Mouse (Mus musculus): Measurements from ENCODE around the gene Rfxap.

Rfxap gene
- long read RNA-seq, experiment 1, partial matches to known transcripts, result 0 of 1 reads
- long read RNA-seq, experiment 1, other reads (novel, unspliced or antisense), result 0 of 1 reads
- long read RNA-seq, experiment 2, transcript Rfxap-201 (3 exons, 2,162 nt), result major isoform, 28 of 32 reads
- long read RNA-seq, experiment 2, partial matches to known transcripts, result 1 of 32 reads
- long read RNA-seq, experiment 2, other reads (novel, unspliced or antisense), result 3 of 32 reads

DNA sequence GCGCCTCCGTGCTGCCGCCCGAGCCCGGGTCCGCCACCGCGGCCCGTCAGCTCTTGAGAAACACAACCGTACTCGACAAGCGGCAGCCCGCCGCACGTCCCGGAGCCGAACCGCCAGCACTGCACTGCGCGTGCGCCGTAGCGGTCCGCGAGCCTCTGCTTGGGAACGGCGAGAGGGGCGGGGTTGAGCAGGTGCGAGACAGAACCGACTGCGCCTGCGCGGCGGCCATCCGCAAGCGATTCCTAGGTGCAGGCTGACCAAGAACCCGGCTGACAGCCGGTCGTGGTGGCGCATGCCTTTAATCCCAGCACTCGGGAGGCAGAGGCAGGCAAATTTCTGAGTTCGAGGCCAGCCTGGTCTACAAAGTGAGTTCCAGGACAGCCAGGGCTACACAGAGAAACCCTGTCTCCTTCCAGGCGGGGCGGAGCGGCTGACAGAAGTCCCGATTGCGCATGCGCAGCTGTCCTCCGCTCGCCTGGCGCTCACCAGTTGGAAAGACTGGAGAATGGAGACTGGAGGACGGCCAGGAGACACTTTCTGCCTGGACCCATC lies at the start of gene Rfxap:
Gene Rfxap (minus strand): TSS at position 126 of the 552 bp plus-strand sequence.
- intact Hi-C loops (cut with DNase I), result no loop called here

DNA sequence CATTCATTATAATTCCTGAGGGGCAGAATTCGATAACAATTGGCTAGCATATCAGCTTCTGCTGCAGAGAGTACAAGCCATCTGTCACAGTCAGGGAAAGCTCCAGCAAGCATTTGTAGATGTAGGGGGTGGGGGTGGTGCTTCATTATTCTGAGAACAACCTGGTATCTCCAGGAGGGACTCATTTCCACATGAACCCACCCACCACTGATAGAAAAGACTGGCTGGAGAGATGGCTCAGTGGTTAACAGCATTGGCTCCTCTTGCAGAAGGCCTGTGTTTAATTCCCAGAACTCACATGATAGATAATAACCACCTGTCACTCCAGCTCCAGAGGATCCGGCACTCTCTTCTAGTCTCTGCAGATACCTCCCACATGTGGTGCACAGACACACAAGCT lies 27.8 kb upstream of the Rfxap start:
- intact Hi-C loops (cut with DNase I), result no loop called here

DNA sequence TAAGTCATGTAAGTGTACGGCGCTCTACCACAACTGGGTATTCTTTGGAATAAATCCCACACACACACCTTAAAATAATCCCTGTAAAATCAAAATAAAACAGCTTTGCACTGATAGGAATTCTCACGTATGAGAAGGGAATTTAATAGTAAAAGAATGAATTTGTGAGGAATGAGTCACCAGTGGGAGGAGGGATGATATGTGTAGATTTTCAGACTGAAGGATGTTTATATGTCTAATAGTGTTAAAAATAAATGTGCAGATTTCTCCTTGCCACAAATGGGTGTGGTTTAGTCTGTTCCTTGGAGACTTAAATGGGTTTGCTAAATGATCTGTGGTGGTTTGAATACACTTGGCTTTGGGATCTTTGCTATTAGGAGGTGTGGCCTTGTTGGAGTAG lies 24.9 kb upstream of the Rfxap start:
- intact Hi-C loops (cut with DNase I), result no loop called here

DNA sequence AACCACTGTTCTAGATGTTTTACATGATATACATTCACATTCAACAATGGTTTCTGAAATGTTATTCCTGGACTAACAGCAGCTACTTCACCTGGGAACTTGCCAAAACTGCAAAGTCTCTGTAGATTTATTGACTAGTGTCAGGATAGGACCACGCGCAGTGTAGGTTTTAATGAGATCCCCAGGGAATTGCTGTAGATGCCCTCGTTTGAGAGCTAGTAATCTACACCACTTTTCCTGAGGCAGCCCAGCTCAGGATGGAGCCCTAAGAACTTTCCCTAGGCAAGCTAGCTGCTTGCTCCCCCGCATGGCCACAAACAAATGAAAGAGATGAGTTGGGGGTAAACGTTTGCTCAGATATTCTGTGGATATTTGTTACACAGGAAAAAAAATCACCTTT lies 14.9 kb upstream of the Rfxap start:
- intact Hi-C loops (cut with DNase I), result no loop called here

DNA sequence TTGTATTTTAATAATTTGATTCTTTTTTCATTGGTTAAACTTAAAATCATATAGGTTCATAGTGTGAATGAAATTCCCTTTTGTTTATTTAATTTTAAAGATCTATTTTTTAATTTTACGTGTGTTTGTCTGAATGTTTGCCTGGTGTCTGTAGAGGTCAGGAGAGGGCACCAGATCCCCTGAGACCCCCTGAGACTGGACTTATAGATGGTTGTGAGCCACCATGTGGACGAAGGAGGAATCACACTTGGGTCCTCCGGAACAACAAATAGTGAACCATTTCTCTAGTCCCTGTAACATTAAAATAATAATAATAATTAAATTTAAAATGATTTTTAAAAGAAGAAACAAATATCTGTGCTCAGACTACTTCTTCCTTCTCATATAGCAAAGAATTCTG lies 7.7 kb upstream of the Rfxap start:
- intact Hi-C loops (cut with DNase I), result loop anchor here (5.0 to 10.0 kb wide), 2 partner anchors 247 to 460 kb away; no protein-coding TSS in a partner anchor

DNA sequence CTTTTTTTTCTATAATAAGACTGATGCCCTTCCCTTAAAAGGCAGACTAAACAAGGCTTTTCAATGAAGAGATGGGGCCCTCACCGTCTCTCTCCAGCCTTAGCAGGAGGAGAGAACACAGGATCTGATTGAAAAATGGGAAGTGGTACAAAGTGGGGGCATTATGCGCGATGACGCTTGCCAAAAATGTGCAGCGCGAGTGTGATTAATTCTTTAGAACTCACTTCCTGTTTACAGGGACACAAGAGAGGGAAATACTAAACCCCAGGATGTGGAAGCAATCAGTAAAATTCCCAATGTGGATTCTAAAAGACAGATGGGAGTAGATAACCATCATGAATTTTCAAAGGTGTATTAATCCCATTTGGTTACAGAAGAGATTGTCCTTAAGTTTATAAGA lies 7.0 kb upstream of the Rfxap start:
- intact Hi-C loops (cut with DNase I), result loop anchor here (5.0 to 10.0 kb wide), 2 partner anchors 248 to 460 kb away; no protein-coding TSS in a partner anchor

DNA sequence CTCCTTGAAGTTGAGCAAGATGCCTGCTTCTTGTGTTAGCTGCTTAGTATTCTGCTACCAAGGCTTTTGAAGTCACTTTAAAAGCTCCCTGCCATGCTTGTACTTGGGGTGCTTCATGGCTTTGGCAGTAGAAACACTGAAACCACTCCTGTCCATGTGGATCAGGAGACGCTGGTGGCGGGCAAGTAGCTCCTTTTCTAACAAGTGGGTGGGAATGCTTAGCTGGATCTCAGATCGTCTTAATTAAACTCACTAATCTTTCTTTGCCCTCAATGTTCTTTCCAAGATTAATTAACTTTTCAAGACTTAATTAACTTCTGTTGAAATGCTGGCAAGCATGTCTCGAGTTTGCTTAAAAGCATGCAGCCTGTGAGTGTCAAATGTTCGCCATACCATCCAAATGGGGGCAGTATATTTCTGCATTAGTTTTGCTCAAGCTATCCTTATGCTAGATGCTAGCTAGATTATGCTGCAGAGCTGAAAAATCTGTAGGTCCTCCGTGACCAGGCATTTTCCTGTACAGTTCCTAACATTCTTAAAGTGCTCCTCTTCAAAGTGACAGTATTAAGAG lies 5.9 kb upstream of the Rfxap start:
- intact Hi-C loops (cut with DNase I), result loop anchor here (10.0 kb wide), 1 partner anchor 459 kb away; no protein-coding TSS in a partner anchor

DNA sequence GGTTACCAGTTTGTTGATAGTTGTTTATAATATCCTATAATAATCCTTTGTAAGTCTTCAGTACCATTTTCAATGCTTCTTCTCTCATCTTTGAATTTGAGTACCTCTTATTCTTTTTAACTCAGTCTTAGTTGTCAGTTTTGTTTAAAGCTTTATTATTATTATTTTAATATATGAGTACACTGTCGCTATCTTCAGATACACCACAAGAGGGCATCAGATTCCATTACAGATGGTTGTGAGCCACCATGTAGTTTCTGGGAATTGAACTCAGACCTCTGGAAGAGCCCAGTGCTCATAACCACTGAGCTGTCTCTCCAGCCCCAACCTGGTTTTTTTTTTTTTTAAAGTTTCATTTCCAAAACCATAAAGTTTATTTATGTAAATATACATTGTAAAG lies 4.0 kb upstream of the Rfxap start:
- intact Hi-C loops (cut with DNase I), result loop anchor here (10.0 kb wide), 1 partner anchor 457 kb away; no protein-coding TSS in a partner anchor

DNA sequence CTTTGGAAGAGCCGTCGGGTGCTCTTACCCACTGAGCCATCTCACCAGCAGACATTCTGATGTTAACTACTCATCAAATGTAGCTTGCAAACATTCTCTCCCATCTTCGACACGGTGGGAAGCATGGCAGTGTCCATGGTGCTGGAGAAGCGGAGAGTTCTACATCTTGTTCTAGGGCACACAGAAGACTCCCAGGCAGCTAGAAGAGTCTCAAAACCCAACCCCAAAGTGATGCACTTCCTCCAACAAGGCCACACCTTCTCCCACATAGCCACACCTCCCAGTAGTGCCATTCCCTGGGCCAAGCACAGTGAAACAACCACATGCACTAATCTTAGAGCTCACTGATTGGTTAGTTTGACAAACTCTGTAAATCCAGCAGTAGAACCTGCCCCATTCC lies 1.5 kb upstream of the Rfxap start:
- intact Hi-C loops (cut with DNase I), result no loop called here

DNA sequence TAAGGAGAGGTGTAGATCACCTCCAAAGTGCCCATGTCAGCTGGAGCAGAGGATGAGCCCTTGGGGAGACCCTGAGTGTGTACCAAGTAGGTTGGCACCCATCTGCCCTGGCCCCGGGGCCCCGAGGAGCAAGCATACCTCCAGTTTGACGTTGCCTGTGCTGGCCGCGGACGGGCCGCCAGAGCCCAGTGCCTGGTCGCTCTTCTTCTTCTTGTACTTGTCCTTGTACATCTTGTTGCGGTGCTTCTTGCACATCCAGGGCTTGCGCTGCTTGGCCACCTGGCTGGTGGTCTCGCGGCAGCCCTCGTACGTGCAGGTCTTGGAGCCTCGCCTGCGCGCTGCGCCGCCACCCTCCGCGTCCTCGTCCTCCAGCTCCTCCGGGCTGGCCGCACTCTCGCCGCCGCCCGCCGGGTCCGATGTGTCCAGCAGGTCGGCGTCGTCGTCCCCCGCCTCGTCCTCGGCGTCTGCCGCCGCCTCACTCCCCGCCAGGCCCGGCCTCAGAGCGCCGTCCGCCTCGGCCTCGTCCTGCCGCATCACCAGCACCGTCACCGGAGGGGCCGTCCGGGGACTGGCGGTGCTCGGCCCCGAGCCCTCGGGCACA lies 430 bp downstream of the Rfxap start:
- intact Hi-C loops (cut with DNase I), result no loop called here

DNA sequence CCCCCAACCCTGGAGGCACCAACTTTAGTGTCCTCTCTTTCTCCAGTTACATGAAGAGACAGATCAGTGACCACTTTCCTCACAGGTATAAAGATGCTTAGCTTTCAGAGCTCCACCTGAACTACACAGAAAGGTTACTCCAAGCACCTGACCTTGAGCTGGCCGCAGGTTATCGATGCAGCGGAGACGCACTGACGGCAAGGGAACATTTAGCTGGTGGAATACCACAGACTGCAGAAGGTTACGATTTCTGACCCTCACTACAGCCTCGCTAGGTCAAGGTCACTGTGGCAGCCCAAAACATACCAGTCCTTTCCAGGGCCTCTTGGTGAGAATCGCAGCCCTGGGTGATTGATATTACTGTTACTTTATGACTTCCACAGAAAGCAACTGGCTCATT lies 3.9 kb downstream of the Rfxap start:
- intact Hi-C loops (cut with DNase I), result no loop called here

DNA sequence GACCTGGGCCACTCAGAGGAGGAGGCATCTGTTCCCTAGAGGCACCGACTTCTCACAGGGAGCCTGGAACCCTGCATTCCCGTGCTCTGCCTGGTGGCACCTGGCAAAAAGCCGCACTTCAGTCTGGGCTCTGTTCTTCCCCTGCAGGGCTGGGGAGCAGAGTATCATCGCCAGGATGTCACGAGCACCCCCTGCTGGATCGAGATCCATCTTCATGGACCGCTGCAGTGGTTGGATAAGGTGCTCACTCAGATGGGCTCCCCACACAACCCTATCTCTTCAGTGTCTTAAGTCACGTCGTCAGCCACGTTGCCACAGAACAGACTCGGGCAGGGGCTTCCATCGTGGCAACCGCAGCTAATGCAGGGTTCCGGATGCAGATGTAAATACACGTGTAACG lies 10.4 kb downstream of the Rfxap start:
- intact Hi-C loops (cut with DNase I), result loop anchor here (5.0 kb wide), 2 partner anchors 45 to 60 kb away; partner anchors contain the start of genes Alg5 and Exosc8

DNA sequence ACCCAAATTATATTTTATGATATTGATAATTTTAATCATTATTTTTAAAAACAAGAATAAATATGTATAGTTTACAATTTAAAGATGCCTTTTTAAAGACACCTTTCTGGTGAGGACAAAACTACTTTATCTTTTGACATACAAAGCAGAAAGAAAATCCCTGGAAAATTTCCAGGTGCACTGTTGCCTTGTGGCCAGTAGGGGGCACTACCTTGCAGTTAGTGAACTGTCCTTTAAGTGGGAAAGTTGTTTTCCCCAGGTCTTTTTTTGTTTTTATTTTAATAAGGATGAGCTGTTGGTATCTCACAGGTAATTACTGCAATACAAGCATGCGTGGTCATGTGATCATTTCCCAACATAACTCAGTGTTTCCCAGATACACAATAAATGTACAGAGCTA lies 11.8 kb downstream of the Rfxap start:
- intact Hi-C loops (cut with DNase I), result loop anchor here (5.0 kb wide), 2 partner anchors 44 to 59 kb away; partner anchors contain the start of genes Alg5 and Exosc8

DNA sequence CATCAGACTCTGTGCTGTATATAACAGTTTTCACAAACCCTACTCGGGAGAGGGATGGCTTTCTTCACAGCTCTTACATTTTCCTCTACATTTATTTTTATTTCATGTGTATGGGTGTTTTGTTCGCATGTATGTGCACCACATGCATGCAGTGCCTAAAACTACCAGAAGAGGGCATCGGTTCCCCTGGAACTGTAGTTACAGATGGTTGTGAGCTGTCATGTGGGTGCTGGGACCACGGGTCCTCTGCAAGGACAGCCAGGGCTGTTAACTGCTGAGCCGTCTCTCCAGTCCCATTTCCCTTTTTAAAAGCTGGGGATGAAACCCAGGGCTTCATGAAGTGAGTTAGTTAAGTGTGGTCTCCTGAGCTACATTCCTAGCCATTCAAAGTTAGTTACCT lies 12.2 kb downstream of the Rfxap start:
- intact Hi-C loops (cut with DNase I), result loop anchor here (5.0 kb wide), 2 partner anchors 43 to 58 kb away; partner anchors contain the start of genes Alg5 and Exosc8

DNA sequence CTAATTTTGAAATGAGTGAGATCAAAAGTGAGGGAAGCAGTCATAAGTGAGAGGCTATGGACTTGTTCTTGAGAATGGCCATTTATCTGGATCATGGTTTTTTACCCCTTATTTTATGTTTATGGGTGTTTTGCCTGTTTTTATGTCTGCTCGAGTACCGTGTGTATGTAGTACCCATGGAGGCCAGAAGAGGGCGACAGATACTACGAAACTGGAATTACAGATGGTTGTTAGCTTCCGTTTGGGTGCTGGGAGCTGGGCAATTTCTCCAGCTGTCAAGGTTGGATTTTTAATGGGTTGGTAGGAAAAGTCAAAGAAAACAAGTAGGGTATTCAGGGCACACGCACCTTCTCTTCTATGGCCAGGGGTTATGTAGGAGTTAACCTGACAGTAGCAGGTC lies 13.8 kb downstream of the Rfxap start:
- intact Hi-C loops (cut with DNase I), result no loop called here

DNA sequence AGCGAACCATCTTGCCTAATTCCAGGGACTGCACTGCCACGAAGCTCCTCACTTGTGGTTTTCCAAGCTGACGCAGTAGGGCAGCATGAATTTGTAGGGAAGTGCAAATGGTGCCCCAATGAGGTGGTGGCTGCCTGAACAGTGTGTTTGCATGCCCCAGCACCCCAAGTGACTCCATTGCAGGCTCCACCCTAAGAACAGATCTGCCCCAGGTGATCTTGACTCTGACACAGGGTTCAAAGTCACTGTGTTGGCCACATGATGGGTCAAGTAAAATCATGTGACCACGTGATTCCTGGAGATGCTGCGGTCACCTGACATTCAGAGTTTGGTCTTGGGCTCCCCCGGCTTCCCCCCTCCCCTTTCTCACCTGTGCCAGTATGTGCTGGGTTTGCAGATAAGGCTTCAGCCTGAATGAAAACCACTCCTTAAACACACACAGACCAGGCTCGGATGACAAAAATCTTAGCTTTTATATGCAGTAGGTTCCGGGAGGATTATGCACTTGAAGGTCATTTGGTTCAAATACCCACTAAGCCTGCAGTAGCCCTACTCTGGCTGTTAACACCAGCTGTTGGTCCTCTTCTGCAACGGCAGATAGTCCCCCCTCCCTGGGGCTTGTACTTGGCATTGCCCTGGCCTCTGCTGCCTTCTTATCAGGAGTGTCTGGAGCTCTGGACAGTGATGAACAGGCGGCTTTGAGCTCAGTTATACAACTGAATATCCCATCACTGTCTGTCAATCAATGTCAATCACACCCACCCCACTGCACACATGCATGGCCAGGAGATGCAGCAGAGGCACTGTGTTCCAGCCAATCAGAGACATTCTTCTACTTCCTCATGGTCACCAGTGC lies 15.5 kb downstream of the Rfxap start:
- intact Hi-C loops (cut with DNase I), result no loop called here

DNA sequence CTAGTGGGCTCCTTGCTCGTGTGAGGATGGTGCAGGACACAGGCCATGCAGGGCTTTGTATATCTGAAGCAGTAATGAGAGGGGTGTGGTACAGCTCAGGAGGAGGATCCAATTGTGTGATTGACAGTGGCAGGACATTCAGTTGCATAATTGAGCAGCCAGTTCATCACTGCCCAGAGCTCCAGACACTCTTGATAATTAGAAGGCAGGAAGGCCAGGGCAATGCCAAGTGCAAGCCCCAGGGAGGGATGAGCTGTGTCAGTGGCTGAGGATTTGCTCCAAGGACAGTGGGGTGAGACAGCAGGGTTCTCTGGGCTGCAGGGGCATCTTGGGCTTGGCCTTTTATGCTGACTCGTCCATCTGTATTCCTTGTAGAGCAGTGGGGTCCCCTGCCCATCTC lies 17.0 kb downstream of the Rfxap start:
- intact Hi-C loops (cut with DNase I), result no loop called here

DNA sequence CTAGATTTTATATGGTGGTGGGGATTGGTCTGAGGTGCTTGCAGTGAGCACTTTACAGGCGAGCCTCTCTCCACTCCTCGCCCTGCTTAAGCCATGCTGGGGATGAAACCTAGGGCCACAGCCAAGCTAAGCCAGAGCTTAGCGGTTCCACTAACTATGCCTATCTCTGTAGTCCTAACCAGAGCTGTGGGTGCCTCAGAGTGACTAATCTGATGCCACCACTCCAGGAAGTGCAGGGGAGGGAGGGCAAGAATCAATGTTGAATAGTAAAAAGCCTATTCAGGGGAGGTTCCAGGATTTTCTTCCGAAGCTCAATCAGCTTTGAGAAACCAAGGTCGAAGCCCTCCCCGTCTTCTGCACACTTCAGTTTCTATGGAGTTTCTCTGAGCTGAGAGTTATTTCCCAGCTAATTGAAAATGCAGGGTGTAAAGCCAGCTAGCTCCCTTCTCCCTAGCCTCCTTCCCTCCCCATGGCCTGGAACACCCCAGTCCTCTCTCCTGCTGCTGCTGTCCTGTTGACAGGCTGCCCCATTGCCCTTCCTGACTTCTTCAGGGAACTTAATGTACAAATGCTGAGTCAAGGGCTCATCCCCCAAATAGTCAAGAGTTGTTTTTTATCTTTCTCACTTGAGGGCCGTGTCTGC lies 31.5 kb downstream of the Rfxap start:
- intact Hi-C loops (cut with DNase I), result no loop called here

DNA sequence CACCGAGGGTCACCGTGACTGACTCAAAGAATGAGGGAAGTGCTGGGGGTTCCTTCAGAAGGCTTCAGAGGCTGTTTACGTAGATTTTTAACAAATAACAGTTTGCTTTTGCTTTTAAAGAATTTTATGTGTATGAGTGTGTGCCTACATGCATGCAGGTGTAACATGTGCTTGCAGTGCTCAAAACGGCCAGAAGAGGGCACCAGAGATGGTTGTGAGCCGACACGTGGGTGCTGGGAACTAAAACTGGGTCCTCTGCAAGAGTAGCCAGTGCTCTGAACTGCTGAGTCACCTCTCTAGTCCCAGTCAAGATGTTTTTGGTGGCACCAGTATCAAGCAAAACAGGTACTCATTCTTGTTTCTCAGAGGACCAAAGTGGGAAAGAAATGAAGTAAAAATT lies 34.0 kb downstream of the Rfxap start:
- intact Hi-C loops (cut with DNase I), result no loop called here

DNA sequence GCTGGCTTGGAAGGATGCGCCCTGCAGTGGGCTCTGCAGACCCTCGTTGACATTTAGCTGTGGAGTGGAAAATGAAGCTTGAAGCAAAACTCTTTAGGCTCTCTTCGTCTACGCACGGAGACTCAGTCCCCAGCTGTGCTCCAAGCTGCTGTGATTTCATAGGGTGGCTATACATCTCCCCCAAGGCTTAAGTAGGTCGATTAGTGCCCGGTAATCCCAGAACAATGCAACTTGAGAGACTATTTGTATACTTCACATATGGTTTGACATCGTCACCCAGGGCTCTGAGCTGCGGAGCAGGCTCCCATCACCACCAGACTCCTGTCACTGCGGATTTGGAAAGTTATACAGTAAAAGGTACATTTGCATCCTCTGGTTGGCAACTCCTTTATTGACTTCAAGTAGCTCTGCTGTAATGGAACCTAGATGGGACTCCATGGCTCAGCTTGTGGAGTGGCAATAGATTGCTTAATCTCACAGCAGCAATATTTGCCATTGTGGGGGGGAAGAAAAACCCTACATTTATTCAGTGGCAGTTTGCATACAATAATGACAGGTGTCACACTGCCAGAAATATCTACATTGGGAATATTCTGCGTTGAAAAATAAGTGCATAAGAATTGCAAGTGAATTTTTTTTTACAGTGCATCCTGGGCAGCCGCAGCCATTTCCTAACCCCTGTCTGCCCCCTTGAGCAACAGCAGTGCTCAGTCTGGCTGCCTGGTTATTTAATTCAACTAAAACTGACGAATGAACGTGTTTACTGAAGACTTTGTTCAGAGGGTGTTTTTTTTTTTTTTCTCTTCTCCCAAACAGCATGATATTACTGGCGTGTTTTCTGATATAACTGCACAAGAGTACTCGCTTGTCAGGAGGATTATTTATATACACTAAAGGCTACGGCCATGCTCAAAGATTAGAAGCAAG lies 38.0 kb downstream of the Rfxap start:
- intact Hi-C loops (cut with DNase I), result no loop called here
